Mouse (Mus musculus): ENCODE results near the gene Aoc2. TPM values are rescaled to one million over a fixed set of nuclear protein-coding genes. Genes with fewer than 3 reads are reported as not detected.

The Aoc2 gene
- 10 to 100 TPM; 23.2 to 25.3 TPM for total RNA-seq (2023)

DNA sequence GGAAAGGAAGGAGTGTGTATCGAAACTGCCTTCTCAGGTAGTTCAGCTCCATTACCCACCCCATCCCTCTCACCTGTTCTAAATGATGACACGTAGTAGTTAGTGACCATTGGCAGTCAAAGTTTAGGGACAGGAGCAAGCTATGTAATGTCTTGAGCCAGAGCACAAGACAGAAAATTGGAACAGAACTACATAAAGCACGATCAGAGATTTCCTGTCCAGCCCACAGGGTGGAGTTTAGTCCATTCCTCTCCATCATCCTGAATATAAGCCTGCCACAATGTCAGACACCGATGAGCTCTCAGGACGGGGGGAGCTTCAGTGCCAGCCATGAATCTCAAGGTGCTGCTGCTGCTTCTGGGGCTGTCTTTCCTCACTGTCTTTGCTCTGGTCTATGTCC lies at the start of gene Aoc2:
Gene Aoc2 (plus strand): TSS at position 301 of the 400 bp plus-strand sequence.

DNA sequence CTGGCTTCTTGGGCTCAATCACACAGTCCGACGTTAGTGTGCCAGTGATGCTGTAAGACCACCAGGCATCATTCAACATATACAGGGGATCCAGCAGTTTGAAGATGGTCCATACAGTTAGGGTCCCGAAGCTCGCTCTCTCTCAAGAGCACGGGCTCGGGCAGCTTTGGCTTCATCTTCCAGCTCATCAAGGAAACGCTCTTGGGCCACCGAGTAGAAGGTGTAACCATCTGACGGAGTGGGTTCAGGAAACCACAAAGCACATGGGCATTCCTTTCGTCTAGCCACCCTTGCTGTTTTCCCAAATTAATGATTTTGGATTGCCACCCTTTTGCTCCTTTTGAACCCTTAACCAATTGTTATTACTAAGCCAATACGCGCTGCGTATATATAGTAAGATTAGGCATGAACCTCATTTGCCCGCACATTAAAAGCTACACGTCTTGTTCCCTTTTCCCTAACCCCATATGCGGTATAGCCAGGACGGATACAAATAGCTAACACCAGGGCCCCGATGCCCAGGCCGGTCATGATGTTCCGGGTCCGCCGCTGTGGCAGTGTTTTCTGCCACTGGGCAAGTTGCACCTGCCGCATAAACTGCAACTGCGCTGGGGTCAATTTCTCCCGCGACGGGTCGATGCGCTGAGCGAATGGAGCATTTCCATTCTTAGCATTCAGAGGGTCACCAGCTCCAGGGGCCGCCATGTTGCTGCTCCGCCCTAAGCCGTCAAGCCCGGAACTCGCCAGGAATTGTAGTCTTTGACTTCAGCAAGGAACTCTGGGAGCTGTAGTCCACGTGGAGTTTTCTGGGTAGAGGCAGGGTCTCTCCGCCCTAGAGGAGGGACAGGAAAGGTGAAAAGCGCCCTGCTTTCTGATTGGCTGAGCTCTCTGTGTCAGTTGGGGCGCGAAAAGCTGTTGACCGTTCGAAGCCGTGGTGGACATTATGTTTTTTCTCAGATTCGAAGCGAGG lies 46.4 kb upstream of the Aoc2 start, which contains the start of the genes Cntd1 and Coa3:
Gene Cntd1 (plus strand): TSS at position 790 of the 970 bp plus-strand sequence.
Gene Coa3 (minus strand): TSS at position 892 of the 970 bp plus-strand sequence.

DNA sequence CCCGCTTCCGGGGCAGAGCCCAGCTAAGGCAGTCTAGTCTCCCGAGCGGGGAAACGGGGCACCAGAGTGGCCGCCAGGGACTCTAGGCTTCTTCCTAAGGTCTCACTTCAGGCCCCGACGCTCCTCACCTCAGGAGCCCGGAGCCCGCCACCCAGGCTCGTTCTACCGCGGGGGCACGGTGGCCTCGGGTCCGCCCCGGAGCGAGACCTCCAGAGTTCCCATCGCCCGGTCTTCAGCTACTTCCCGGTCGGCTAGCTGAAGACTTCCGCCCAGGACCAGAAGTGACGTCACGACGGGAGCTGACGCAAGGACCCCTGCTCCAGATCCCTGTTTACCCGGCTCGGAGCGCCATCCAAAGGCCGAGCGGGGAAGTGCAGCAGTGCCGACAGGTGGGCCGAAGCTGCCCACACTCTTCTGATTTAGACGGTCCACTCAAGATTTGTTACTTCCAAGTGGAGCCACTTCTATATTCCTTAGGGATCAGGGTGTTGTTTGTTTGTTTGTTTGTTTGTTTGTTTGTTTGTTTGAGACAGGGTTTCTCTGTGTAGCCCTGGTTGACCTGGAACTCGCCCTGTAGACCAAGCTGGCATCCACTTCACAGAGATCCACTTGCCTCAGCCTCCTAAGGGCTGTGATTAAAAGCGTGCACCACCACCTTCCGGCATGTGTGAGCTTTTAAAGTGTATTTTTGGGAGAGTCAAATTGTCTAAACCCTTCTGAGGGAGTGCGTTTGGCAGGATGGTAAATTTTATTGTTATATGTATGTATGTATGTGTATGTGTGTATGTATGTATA lies 22.7 kb upstream of the Aoc2 start, which contains the start of gene Becn1:
Gene Becn1 (minus strand): TSS at position 283 of the 795 bp plus-strand sequence.

DNA sequence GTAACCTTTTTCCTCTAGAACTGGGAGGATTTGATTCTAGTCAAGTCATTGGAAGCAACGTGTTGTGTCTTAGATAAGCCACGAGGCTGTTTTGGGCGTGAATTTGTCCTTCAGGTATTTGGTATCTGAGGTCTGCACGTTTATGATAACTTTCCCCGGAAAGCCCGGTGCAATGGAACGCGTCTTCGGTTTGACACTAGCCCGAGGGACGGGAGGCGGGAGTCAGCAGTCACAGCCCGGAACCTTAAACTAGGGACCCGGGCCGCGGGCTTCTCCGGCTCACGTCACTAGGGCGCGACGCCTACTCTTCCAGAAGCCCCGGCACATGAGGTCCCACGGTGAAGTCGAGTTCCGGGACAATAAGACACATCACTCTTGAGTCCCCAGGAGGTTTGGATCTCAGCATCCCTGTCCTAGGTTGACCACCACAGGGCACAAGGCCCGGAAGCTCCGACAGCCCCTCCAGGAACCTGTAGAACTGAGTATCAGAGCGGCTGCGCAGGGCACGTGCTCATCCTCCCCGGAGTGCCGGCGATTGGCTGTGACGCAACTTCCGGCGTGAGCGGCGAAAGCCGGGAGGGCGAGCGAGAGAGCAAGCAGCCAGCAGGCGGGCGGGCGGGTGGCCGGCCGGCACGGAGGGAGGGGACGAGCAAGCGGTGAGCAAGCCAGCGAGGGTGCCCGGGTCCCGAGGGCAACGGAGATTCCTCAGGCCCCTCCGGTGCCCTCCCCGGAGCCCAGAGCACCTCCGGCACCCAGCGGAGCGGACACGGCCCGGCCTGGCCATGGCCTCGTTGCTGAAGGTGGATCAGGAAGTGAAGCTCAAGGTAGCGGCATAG lies 9.0 kb upstream of the Aoc2 start, which contains the start of gene Psme3:
Gene Psme3 (plus strand): TSS at position 549 of the 836 bp plus-strand sequence.

DNA sequence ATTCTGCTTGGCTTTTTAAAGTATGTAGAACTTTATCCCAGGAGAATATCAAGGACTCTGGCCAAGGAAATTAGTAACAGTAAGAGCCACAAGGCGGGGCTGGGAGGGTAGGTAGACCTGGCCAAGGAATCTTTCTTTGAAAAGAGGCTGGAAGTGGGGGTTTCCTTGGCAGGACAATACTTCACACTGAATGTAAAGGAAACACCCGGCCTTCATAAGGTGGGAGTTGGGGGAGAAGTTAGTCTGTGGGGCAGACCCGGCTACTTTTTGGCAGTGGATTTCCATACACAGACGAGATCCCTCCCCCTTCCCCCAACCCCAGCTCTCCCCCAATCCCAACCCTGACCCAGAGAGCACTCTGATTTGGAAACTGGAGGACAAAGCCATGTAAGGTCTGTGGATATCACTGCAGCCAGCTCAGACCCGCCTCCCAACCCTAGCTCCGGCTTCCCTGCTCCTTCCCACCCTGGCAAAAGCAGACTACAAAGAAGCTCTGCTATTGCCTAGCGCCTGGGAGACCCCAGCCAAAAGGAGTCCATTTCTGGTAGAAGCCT lies 5.6 kb downstream of the Aoc2 start, which contains the start of gene Aoc3:
Gene Aoc3 (plus strand): TSS at position 235 of the 554 bp plus-strand sequence.

DNA sequence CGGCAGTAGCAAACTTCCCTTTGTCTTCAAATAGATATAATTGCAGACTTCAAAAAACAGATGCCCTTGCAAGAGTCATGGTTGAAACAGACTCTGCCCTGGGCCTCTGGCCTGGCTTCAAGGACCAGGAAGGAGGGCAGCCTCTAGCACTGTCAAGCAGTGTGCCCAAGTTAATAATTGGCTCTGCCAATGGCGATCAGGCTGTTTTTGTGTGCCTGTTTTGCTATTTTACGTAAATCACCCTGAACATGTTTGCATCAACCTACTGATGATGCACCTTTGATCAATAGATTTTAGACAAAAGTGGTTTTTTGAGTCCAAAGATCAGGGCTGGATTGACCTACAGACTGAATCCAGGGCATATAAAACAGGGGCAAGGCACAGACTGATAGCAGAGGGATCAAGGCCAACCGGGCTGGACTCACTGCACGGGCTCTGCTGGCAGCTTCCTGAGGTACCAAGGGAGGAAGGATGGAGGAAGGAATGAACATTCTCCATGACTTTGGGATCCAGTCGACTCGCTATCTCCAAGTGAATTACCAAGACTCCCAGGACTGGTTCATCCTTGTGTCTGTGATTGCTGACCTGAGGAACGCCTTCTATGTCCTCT lies 42.6 kb downstream of the Aoc2 start, which contains the start of gene G6pc:
Gene G6pc (plus strand): TSS at position 236 of the 610 bp plus-strand sequence.

Other genes starting within 250 kb of the Aoc2 start
- 1 to 10 TPM; 1.3 to 1.7 TPM for gene Hsd17b1, start 246.7 kb upstream of the Aoc2 start, total RNA-seq (2023)
- 10 to 100 TPM; 12.7 to 17.8 TPM for gene Coasy, start 242.5 kb upstream of the Aoc2 start, total RNA-seq (2023)
- gene Mlx, start 237.8 kb upstream of the Aoc2 start, total RNA-seq (2023), result 10 to 100 TPM; 37.2 to 41.9 TPM
- gene Psmc3ip, start 229.6 kb upstream of the Aoc2 start, total RNA-seq (2023), result 1 to 10 TPM; 2.7 to 4.0 TPM
- gene Retreg3, start 205.2 kb upstream of the Aoc2 start, total RNA-seq (2023), result 10 to 100 TPM; 80.7 to 89.4 TPM
- 10 to 100 TPM; 16.2 to 19.9 TPM for gene Tubg1, start 205.1 kb upstream of the Aoc2 start, total RNA-seq (2023)
- gene Tubg2, start 169.2 kb upstream of the Aoc2 start, total RNA-seq (2023), result 1 to 10 TPM; 2.3 to 2.7 TPM
- under 1 TPM; 0.24 to 0.44 TPM for gene Cntnap1, start 154.5 kb upstream of the Aoc2 start, total RNA-seq (2023)
- gene Plekhh3, start 153.7 kb upstream of the Aoc2 start, total RNA-seq (2023), result 1 to 10 TPM in 1 of 2 experiments, under 1 TPM in 1; 0.73 to 1.1 TPM
- 1 to 10 TPM in 1 of 2 experiments, under 1 TPM in 1; 0.44 to 1.5 TPM for gene Ccr10, start 149.6 kb upstream of the Aoc2 start, total RNA-seq (2023)
- 10 to 100 TPM; 89.4 to 98.1 TPM for gene Ezh1, start 98.6 kb upstream of the Aoc2 start, total RNA-seq (2023)
- not detected for gene Ramp2, start 79.0 kb upstream of the Aoc2 start, total RNA-seq (2023)
- 10 to 100 TPM; 62.5 to 71.6 TPM for gene Vps25, start 71.4 kb upstream of the Aoc2 start, total RNA-seq (2023)
- 1 to 10 TPM; 1.2 to 1.8 TPM for gene Wnk4, start 64.5 kb upstream of the Aoc2 start, total RNA-seq (2023)
- gene Cntd1, start 46.1 kb upstream of the Aoc2 start, total RNA-seq (2023), result not detected
- gene Coa3, start 45.9 kb upstream of the Aoc2 start, total RNA-seq (2023), result 10 to 100 TPM; 38.7 to 39.1 TPM
- 100 to 1,000 TPM; 207 to 215 TPM for gene Becn1, start 22.8 kb upstream of the Aoc2 start, total RNA-seq (2023)
- gene Psme3, start 8.8 kb upstream of the Aoc2 start, total RNA-seq (2023), result 100 to 1,000 TPM; 126 to 147 TPM
- 1 to 10 TPM in 1 of 2 experiments, under 1 TPM in 1; 0.73 to 1.1 TPM for gene Aoc3, start 5.5 kb downstream of the Aoc2 start, total RNA-seq (2023)
- gene G6pc, start 42.5 kb downstream of the Aoc2 start, total RNA-seq (2023), result not detected
- 10 to 100 TPM; 23.3 to 30.8 TPM for gene Aarsd1, start 92.6 kb downstream of the Aoc2 start, total RNA-seq (2023)
- 1 to 10 TPM in 1 of 2 experiments, under 1 TPM in 1; 0.90 to 1.3 TPM for gene Gm27029, start 99.7 kb downstream of the Aoc2 start, total RNA-seq (2023)
- gene Rundc1, start 100.0 kb downstream of the Aoc2 start, total RNA-seq (2023), result 10 to 100 TPM; 25.2 to 27.6 TPM
- gene Ptges3l, start 100.3 kb downstream of the Aoc2 start, total RNA-seq (2023), result 1 to 10 TPM; 5.3 to 8.5 TPM
- 100 to 1,000 TPM; 134 to 149 TPM for gene Rpl27, start 117.2 kb downstream of the Aoc2 start, total RNA-seq (2023)
- gene Ifi35, start 123.3 kb downstream of the Aoc2 start, total RNA-seq (2023), result 10 to 100 TPM; 69.1 to 70.5 TPM
- 1 to 10 TPM in 1 of 2 experiments, under 1 TPM in 1; 0.62 to 1.5 TPM for gene Rnd2, start 139.9 kb downstream of the Aoc2 start, total RNA-seq (2023)
- gene Vat1, start 141.2 kb downstream of the Aoc2 start, total RNA-seq (2023), result 10 to 100 TPM; 11.5 to 13.2 TPM
- gene Brca1, start 226.9 kb downstream of the Aoc2 start, total RNA-seq (2023), result 1 to 10 TPM; 1.5 to 4.2 TPM
- gene Nbr1, start 227.1 kb downstream of the Aoc2 start, total RNA-seq (2023), result 100 to 1,000 TPM; 128 to 145 TPM